Mouse (Mus musculus) midbrain, embryonic 11.5 days (tissue): ENCODE measurements at regions not wholly inside any gene's neighbourhood (a gene's known extent, or its start where the extent isn't known, plus 50 kb on each side); places are given as distances from the start of the nearest gene placed in this dataset.

ENCODE experiments used
- ATAC-seq: fragments of 200-750 bp; cut with Nextera tagmentation; 2 replicates; pipeline ENCODE4 v1.8.0; 2017; ENCODE audit warnings: moderate TSS enrichment, moderate library complexity; ENCODE audit not compliant: low FRiP score
- DNase-seq: peaks from one replicate; pipeline ENCODE4 v3.0.0; 2015; ENCODE audit warnings: low spot score; ENCODE audit errors: missing footprints
- H3K27ac ChIP-seq: fragments of 300-500 bp; sonication (generic); 2 replicates; pipeline ENCODE4 v1.5.1; 2014; ENCODE audit warnings: low read depth, low read length
- H3K27me3 ChIP-seq: fragments of 300-500 bp; sonication (generic); 2 replicates; pipeline ENCODE4 v1.6.1; 2014; ENCODE audit warnings: mild to moderate bottlenecking, low read length, moderate library complexity, mixed read lengths; ENCODE audit not compliant: control insufficient read depth, insufficient read depth
- H3K36me3 ChIP-seq: fragments of 300-500 bp; sonication (generic); 2 replicates; pipeline ENCODE4 v1.6.1; 2014; ENCODE audit warnings: mild to moderate bottlenecking, low read length, moderate library complexity, mixed read lengths; ENCODE audit not compliant: control insufficient read depth, insufficient read depth
- H3K4me1 ChIP-seq: fragments of 300-500 bp; sonication (generic); 2 replicates; pipeline ENCODE4 v1.6.1; 2014; ENCODE audit warnings: low read length; ENCODE audit not compliant: control insufficient read depth, insufficient read depth
- H3K4me2 ChIP-seq: fragments of 300-500 bp; sonication (generic); 2 replicates; pipeline ENCODE4 v1.6.1; 2014; ENCODE audit warnings: mild to moderate bottlenecking, moderate library complexity
- H3K4me3 ChIP-seq: fragments of 300-500 bp; sonication (generic); 2 replicates; pipeline ENCODE4 v1.5.1; 2014; ENCODE audit warnings: low read depth, low read length
- H3K9ac ChIP-seq: fragments of 300-500 bp; sonication (generic); 2 replicates; pipeline ENCODE4 v1.6.1; 2014; ENCODE audit warnings: low read length
- H3K9me3 ChIP-seq: fragments of 300-500 bp; sonication (generic); 2 replicates; pipeline ENCODE4 v1.6.1; 2016; ENCODE audit warnings: low read length; ENCODE audit not compliant: control insufficient read depth
- WGBS: fragments of 180-500 bp; shearing (Covaris S2); extraction: QIAGEN DNeasy Blood & Tissue Kit; methylation state at CpG from one replicate; pipeline ENCODE4 v1.1.7; 2014; 5-methylcytosine and 5-hydroxymethylcytosine counted together

DNA sequence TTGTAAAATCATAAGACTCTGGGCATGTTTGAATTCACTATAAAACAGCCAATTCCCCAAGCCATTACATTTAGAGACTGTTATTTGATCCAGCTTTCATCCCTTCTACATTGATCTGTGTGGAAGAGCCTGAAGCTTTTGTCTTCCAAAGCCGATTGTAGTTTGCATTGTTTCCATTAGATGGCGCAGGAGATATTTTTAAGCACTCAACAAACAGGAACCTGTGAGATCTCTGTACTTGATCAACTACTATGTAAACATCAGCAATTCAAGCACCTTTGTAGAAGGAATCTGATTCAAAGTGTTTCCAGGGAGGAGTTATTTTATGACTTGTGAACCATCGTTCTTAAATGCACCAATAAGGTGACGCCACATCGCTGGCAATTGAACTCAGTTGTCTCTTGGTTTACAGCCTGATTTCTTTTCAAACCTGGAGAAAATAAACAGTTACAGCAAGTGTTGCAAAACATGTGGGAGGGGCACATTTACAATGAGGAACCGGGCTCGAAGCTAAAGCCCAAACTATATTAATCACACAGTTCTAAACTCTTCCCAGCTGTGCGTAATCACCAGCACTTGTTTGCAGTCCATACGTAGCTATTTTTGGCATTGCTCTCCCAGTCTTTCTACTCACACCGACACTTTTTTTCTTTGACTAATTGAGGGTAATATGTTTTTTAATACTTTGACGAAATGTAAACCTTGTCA, 812.0 kb upstream of the Acvr2a start:
- Histone ChIP-seq H3K4me3 (no peak overlapping the region), H3K9me3 (no peaks in the 10 kb centered on the region), H3K4me2 (no peak overlapping the region), H3K36me3 (no peaks in the 10 kb centered on the region), H3K4me1 (no peaks in the 10 kb centered on the region), H3K9ac (no peak overlapping the region), H3K27ac (no peak overlapping the region), H3K27me3 (no peaks in the 10 kb centered on the region)
- 63% methylated on average over 11 of the region's 11 CpGs for whole genome bisulfite sequencing
- peak; percentile 93 for DNase-seq
- peak; percentile 83 for ATAC-seq

DNA sequence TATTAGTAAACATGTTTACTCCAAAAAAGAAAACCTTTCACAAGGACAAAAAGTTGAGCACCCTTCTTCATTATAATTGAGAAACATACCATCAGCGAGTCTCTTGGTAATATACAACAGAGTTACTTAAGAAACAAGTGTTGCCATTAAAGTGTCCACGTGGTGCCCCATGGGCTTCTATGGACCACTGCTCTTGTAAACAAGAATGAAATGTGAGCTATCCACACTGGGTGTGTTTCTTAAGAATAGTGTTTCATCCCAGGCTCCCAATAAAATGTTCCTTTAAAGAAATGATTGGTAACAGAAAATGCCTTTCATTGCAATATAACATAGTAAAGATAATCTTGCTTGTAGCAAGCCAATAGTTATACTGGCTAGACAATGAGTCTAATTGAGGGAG, 803.6 kb upstream of the Acvr2a start:
- Histone ChIP-seq H3K9ac (no peak overlapping the region), H3K9me3 (no peaks in the 10 kb centered on the region), H3K36me3 (no peaks in the 10 kb centered on the region), H3K4me1 (no peaks in the 10 kb centered on the region), H3K4me2 (no peak overlapping the region), H3K4me3 (no peak overlapping the region), H3K27ac (no peak overlapping the region), H3K27me3 (no peaks in the 10 kb centered on the region)
- ATAC-seq (no peak), DNase-seq (no peak)
- WGBS = 88% methylated on average over 2 of the region's 2 CpGs

DNA sequence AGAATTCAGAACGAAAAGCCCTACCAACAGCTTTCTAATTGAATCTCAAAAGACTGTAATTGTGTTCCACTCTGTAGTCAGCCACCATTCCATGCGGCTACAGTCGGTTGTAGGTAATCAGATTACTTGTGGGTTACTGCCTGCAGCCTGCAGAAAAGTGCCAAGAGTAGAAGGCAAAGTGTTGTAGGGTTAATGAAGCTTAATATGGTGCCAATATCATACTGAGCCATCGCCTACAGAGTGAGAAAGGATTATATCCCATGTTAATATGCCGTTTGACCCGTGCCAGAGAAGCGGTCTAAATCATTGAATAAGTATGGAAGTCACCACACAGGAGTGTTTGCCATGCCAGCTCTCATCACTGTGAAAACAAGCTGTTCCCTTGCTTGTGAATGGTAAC, 786.4 kb upstream of the Acvr2a start:
- WGBS = 73% methylated on average over 7 of the region's 7 CpGs
- no peaks in the 10 kb centered on the region for H3K4me1 ChIP-seq
- H3K9me3 ChIP-seq = no peaks in the 10 kb centered on the region
- H3K36me3 ChIP-seq = no peaks in the 10 kb centered on the region
- H3K9ac ChIP-seq = no peak overlapping the region
- H3K4me2 ChIP-seq = no peak overlapping the region
- DNase-seq = no peak
- no peaks in the 10 kb centered on the region for H3K27me3 ChIP-seq
- H3K27ac ChIP-seq = no peak overlapping the region
- no peak overlapping the region for H3K4me3 ChIP-seq
- ATAC-seq = no peak

DNA sequence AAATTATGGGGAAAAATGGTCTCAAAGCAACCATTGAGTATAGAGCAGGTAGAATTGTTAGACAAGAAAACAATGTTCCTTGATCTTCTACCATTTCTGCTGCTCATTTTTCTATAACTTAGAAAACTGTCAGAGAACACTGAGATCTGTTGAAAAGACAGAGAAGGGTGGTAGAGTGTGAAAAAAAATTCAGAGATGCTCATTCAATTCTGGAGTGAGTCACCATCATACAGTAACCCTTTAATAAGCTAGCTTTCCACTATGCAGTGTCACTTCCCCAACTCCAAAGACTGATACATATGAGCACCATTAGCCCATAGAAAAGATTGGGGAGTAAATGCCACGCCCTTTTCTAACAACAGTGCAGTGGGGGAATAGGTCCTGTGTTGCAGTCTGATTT, 752.5 kb upstream of the Acvr2a start:
- H3K4me3 ChIP-seq = no peak overlapping the region
- H3K27ac ChIP-seq = no peak overlapping the region
- no peak overlapping the region for H3K4me2 ChIP-seq
- 74% methylated on average over 1 of the region's 1 CpGs for WGBS
- no peak for ATAC-seq
- no peak for DNase-seq
- no peak overlapping the region for H3K9ac ChIP-seq
- H3K36me3 ChIP-seq = no peaks in the 10 kb centered on the region
- no peaks in the 10 kb centered on the region for H3K9me3 ChIP-seq
- H3K4me1 ChIP-seq = no peaks in the 10 kb centered on the region
- no peaks in the 10 kb centered on the region for H3K27me3 ChIP-seq

DNA sequence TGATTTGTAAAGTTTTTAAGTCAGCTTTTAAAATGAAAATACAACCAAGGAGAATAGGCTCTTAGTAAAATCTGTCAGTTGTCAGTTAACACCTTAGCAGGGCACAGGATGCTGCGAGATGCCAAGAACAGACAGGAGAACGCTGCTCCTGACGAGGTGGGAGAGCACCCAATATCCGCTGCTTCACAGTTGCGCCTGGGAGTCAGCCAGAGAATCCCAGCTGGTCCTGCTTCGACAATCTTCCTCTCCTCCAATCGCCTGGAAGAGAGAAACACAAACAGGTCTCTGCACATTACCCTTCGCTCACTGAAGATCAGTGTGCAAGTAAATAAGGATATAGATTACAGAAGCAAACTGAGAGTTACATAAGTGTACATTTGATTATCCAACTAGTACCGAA, 750.5 kb upstream of the Acvr2a start:
- no peaks in the 10 kb centered on the region for H3K27me3 ChIP-seq
- WGBS = 78% methylated on average over 9 of the region's 9 CpGs
- H3K4me3 ChIP-seq = no peak overlapping the region
- DNase-seq (no peak), ATAC-seq (no peak)
- H3K9ac ChIP-seq = no peak overlapping the region
- H3K9me3 ChIP-seq = no peaks in the 10 kb centered on the region
- no peaks in the 10 kb centered on the region for H3K4me1 ChIP-seq
- H3K36me3 ChIP-seq = no peaks in the 10 kb centered on the region
- no peak overlapping the region for H3K27ac ChIP-seq
- no peak overlapping the region for H3K4me2 ChIP-seq

DNA sequence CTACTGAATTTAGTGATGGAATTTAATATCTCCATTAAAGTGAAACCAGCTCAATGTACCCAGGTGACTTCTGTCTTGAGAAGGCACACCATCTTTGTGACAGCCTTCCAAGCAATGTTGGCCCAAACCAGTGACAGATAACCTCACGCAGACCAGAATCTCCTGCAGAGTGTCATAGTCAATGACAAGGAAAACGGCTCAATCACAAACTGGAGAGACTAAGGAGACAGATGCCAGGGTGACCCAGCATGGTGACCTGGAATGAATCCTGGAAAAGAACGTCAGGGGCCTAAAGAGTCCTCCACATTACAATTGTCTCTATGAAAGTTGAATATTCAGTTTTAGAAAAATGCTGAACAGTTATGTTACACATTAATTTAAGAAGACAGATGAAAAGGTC, 748.7 kb upstream of the Acvr2a start:
- no peak for ATAC-seq
- H3K9ac ChIP-seq = no peak overlapping the region

DNA sequence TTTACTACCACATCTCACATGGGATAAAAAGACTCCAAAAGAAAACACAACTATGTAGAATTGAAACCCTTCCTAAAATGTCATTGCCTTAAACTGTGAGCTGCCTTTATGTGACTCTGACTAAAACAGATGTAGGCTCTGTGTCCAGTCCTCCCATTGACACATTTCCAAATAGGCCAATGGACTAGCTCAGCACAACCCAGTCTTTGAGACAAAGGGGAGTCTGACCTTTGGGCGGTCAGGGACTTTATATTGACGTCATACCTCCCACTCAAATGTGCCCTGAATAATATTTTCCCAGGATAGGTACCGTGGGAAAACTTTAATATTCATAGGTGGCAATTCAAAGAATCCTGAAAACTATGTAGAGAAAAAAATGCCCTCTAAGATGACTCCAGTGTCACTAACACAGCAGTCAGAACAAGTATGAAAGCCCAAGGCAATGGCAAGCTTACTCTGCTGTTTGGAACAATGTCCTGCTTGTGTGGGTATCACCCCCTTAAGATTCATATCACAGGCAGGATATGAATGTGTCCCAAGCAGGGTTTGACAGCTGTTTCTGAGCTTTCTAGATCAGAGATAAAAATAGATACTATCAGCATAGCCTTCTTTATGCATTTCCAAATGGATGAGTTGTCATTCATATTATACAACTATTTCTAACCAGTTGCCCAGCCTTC, 731.6 kb upstream of the Acvr2a start:
- Histone ChIP-seq H3K27ac (no peak overlapping the region), H3K4me2 (no peak overlapping the region), H3K9ac (no peak overlapping the region), H3K9me3 (no peaks in the 10 kb centered on the region), H3K4me1 (peaks cover 4% of the 10 kb centered on the region; the same call in 1 of the 2 replicates), H3K36me3 (no peaks in the 10 kb centered on the region), H3K4me3 (no peak overlapping the region), H3K27me3 (no peaks in the 10 kb centered on the region)
- WGBS = 51% methylated on average over 3 of the region's 3 CpGs
- ATAC-seq = peak; percentile 83
- DNase-seq = no peak

More for the DNA sequence above, 748.7 kb upstream of the Acvr2a start:
- Histone ChIP-seq H3K4me3 (no peak overlapping the region), H3K4me2 (no peak overlapping the region), H3K36me3 (no peaks in the 10 kb centered on the region), H3K9me3 (no peaks in the 10 kb centered on the region), H3K27me3 (no peaks in the 10 kb centered on the region), H3K4me1 (no peaks in the 10 kb centered on the region), H3K27ac (no peak overlapping the region)
- DNase-seq = no peak
- 63% methylated on average over 3 of the region's 3 CpGs for WGBS

DNA sequence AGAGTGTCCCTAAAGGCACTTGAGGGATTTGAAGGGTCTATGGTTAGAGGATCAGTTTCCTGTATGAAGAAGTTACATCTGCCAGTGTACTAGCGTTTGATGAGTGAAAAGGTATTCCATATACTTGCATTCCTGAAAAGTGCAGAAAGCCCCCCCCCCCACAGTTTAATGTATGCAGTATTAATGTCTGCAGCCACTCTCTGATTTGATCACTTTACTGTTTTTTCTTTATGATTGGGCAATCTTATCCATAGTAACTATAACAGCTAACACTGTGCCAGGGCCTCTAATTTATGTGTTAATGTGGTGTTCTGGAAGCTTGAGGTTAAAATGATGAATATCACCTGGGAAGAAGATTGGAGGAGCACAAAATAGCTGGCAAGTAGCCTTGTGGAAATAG, 715.6 kb upstream of the Acvr2a start:
- no peak overlapping the region for H3K4me2 ChIP-seq
- ATAC-seq (no peak), DNase-seq (no peak)
- H3K9me3 ChIP-seq = no peaks in the 10 kb centered on the region
- H3K36me3 ChIP-seq = no peaks in the 10 kb centered on the region
- 86% methylated on average over 1 of the region's 1 CpGs for WGBS
- no peak overlapping the region for H3K9ac ChIP-seq
- H3K27ac ChIP-seq = no peak overlapping the region
- H3K4me3 ChIP-seq = no peak overlapping the region
- H3K4me1 ChIP-seq = no peaks in the 10 kb centered on the region
- no peaks in the 10 kb centered on the region for H3K27me3 ChIP-seq

DNA sequence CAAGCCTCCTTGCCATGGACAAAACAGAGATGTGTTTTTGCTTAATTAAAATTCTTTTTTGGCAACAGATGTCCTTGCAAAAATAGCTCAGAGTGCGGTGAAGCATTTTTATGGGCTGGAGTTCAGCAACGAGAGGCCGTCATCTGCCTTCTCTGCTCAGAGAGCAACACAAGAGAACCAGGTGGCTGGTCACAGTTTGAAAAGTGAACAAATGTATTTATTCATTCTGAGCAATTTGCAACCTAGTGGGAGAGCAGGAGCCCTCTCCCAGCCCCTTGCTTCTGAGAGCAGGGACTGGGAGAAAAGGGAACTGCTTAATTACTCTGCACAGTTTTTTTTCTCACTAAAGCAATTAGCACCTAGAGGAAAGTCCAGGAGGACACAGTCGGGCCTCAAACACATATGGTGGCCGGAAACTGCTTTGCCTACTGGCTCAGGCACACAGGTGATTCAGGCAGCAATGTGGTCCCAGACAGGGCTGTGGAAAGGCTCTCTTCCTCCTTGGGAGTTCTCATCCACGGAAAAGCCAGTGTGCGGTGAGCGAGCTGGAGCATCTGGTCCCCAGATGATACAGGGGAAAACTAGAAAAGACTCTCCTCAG, 714.9 kb upstream of the Acvr2a start:
- Histone ChIP-seq H3K4me1 (no peaks in the 10 kb centered on the region), H3K27ac (no peak overlapping the region), H3K4me2 (no peak overlapping the region), H3K36me3 (no peaks in the 10 kb centered on the region), H3K27me3 (no peaks in the 10 kb centered on the region), H3K9ac (no peak overlapping the region), H3K4me3 (no peak overlapping the region), H3K9me3 (no peaks in the 10 kb centered on the region)
- peak; percentile 38; the same call in 1 of the 2 replicates for ATAC-seq
- 51% methylated on average over 8 of the region's 8 CpGs for WGBS
- no peak for DNase-seq
